Mouse (Mus musculus): ENCODE results near the gene Mtmr6.
"Not testable (repeated sequence)": the region's sequence is repeated elsewhere in the genome, so short reads cannot be mapped to it uniquely, and the experiment has no call there.

Gene Mtmr6

GRCm38 (mm10) chr14:60295531-60295930 is 30.5 kb downstream of the Mtmr6 start:
- no peak for DNase-seq (ENCODE audit: low spot score)

DNA sequence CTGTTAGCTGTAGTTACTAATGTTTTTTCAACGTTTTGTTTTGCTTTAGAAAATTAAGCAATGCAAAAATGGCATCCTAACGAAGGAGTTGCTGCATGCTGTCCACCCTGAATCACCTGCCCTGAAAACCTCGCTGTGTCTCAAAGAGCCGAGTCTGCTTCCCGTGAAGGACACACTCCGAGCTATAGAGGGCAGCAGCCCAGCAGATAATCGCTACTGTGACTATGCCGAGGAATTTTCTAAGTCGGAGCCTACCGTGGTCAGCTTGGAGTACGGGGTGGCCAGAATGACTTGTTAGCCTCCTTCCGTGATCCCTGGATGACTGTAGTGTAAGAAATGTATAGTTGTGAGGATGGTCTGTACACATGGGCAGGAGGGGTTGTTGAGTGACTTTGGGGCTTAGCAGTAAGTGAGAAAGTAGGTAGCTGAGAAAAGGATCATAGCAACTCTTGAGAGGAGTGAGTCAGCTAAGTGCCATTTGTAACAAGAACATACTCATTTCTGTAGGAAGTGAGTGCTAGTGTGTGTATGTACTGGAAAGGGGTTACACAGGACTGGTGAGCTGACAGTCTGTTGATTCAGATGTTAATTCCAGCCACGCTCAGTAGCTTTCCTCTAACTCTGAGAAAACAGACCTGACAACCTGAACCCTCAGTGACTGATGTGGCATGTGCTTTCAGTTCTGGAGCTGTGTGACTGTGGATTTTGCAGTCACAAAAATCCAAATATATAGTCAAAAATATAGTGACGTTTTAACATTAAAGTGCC is 35.4 kb downstream of the Mtmr6 start:
- no peak for DNase-seq (ENCODE audit: low spot score)

DNA sequence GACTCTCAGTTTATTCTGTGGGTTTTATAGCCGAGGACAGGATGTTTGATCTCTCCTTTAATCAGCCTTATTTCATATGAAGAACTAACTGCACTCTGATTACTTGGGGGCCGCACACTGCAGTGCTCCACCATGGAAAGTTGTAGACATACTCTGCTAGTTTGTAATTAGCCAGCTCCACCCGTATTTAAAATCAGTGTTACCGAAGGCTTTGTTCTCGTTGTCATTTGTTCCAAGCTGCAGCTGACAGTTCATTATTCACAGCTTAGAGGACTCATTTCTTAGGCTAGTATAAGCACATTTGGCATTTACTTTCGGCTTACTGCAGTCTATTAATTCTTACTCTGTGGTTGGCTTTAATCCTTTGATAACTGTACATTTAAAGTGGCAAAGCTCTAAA is 36.0 kb downstream of the Mtmr6 start:
- DNase-seq (ENCODE audit: low spot score): no peak

DNA sequence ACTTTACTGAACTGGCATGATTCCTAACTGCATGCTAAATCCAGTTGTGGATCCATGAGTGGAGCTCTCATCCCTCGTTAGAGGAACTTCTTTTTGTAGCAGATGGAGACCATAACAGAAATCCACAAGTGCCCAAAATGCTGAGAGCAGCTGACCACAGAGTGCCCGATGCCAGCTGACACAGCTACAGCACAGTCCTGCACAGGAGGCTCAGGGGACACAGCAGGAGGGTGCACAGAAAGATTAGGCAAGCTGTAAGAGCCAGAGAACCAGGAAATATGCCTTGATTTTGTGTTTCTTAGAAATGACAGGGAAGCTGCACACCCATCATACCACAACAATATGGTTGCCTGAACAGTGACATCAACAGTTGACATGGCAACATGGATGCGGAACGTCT is 37.4 kb downstream of the Mtmr6 start:
- no peak for DNase-seq (ENCODE audit: low spot score)

DNA sequence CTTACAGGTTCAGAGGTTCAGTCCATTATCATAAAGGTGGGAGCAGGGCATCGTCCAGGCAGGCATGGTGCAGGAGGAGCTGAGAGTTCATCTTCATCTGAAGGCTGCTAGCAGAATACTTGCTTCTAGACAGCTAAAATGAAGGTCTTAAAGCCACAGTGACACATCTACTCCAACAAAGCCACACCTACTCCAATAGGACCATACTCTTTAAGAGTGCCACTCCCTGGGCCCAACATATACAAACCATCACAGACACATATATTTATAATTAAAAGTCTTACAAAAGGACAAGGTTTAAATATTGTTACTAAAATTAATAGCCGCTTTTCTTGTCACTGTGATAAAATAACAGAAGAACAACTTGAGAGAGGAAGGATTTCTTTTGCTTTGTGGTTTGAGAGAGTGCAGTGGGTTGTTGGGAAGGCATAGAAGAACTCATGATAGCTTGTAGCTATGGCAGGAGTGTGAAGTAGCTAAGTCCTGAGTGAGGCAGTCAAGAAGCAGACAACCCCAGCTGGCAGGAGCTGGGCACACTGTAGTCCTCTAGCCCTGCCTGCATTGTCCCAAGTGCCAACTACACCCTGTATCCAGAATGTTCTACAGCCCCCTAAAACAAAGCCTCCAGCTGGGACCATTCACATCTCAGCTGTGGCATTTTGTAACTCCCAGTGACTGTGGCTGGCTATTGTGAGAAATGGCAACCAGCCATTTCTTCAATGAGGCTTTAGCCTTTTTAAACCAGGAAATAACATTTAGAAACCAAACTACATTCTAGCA is 39.6 kb downstream of the Mtmr6 start:
- DNase-seq (ENCODE audit: low spot score): no peak

DNA sequence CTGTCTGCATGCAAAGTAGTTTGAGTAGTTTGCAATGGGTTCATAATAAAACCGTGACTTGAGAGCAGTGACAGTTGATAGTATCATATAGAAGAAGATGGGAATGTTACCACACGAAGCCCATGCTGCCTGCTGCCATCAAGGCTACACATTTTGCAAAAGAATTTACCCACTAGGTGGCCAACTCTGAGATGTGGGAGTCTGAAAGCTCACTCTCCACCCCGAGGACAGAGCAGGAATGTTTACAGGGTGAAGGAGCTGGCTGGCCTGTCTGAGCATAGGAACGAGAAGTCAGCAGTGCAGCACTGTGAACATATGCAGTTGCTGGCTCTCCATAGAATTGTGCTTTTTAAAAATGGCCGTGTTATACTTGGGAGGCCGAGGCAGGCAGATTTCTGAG is 43.1 kb downstream of the Mtmr6 start:
- DNase-seq (ENCODE audit: low spot score): no peak

DNA sequence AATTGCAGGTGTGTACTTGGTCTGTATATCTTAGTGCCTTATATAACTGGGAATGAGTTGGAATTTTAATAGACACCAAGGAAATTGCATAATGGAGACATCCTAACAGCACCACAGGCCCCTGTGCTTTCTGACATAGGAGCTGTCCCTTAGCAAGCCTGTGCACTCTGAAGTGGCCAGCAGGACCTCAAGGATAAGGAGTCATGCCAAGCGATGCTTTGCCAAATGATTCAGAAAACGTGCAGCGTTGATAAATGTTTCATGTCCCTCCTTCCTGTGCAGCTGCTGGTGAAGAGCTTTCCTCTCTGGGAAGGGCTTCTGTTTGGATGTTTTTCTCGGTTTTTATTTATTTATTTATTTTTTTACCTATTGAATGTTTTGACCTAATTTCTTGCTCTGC is 45.7 kb downstream of the Mtmr6 start:
- DNase-seq (ENCODE audit: low spot score): no peak

DNA sequence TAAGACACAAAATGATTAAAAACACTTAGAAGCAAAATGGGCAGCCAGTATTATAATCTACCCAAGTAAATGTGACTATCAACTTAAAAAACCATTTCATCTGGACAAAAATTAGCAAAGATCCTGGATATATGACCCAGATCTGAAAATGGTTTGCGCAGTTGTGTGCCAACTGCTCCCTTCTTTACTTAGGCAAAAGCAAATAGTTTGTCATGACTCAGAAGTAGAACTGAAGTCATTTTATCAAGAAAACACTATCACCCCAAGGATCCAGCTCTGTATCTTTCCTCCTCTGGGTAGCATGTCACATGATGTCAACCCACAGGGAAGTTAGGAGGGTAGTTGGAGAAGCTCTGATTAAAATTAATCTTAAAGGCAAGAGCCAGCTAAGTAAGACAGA is 54.2 kb downstream of the Mtmr6 start:
- DNase-seq (ENCODE audit: low spot score): no peak

DNA sequence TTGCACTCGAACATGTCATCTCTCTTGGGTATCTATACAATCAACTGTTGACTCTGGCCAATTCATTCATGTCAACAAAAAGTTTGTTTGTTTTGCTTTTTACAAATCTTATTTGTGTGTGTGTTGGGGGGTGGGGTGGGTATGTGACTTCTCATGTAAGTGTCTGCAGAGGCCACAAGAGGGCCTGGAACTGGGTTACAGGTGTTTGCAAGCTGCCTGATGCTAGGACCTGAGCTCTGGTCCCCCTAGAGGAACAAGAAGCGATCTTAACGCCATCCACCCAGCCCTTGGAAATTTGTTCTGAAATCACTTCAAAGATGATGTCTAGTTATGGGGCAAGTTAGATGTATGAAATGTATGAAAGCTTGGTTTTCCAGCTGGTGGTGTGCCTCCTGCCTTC is 55.8 kb downstream of the Mtmr6 start:
- no peak for DNase-seq (ENCODE audit: low spot score)

GRCm38 (mm10) chr14:60340001-60340400 is 75.0 kb downstream of the Mtmr6 start:
- not testable (repeated sequence) for DNase-seq (ENCODE audit: low spot score)

- DNase-seq (ENCODE audit: low spot score): no peak
Observed at GRCm38 (mm10) chr14:60340570-60340969, 75.5 kb downstream of the Mtmr6 start.

DNA sequence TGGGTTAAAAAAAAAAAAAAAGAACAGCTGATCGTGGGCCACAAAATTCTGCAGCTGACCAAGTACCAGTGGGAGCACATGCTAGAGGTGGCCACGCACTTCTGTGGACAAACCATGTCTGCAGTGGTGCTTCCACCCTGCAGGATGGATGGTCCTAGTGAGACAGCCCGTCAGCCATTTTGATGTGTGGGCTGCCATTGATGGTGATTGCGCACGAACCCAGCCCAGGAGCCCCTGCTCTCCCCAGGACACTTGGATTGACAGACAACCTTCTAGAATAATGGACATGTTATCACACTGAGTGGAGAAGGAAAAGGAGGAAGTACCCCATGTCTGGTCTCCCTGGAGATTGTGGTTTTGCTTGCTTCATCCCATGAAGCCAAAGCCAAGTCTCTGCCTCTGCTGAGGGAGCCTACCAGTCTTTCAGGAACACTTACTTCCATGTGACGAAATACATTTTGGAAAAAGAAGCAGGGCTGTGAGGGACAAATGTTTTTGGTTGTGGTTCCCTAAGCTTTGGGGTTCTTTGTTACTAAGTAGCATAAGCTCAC is 80.4 kb downstream of the Mtmr6 start:
- DNase-seq (ENCODE audit: low spot score): no peak

All from ovary, postnatal 14 days (tissue).